Mouse (Mus musculus) C2C12 (cell line): ENCODE measurements around the gene Mrnip. TPM values are rescaled to one million over a fixed set of nuclear protein-coding genes. Genes with fewer than 3 reads are reported as not detected.

Source experiments
- H3K27me3 ChIP-seq: one replicate; pipeline ENCODE4 v1.6.1; 2011; ENCODE audit not compliant: control insufficient read depth, insufficient read depth, insufficient read length
- H3K36me3 ChIP-seq: one replicate; pipeline ENCODE4 v1.6.1; 2011; ENCODE audit not compliant: control insufficient read depth, insufficient read depth
- H3K4me3 ChIP-seq: one replicate; pipeline ENCODE4 v1.5.1; 2011; ENCODE audit warnings: mild to moderate bottlenecking, control low read depth; ENCODE audit not compliant: poor library complexity, insufficient read depth, severe bottlenecking
- H3K79me2 ChIP-seq: one replicate; pipeline ENCODE4 v1.6.1; 2011; ENCODE audit not compliant: control insufficient read depth, insufficient read depth
- H3K79me3 ChIP-seq: one replicate; pipeline ENCODE4 v1.6.1; 2011; ENCODE audit warnings: low read depth, control low read depth
- H3ac ChIP-seq: one replicate; pipeline ENCODE3; 2011; ENCODE audit warnings: low read depth; ENCODE audit not compliant: control insufficient read depth, insufficient read length
- CEBPB ChIP-seq: IDR thresholded peaks from one replicate; pipeline ENCODE4 v1.6.1; 2011; ENCODE audit warnings: low read depth, mild to moderate bottlenecking, control low read depth, moderate library complexity
- CTCF ChIP-seq: IDR thresholded peaks from one replicate; pipeline ENCODE4 v1.5.1; 2011; ENCODE audit not compliant: control insufficient read depth, insufficient read depth, insufficient read length
- FOSL1 ChIP-seq: IDR thresholded peaks from one replicate; pipeline ENCODE4 v1.8.0; 2011; ENCODE audit warnings: mild to moderate bottlenecking, low read length; ENCODE audit not compliant: poor library complexity, insufficient read depth, severe bottlenecking
- MAX ChIP-seq: IDR thresholded peaks from one replicate; pipeline ENCODE4 v1.6.1; 2011; ENCODE audit warnings: mild to moderate bottlenecking, control low read depth
- MYOD1 ChIP-seq: IDR thresholded peaks from one replicate; pipeline ENCODE4 v1.6.1; 2011; ENCODE audit warnings: low read depth; ENCODE audit not compliant: control insufficient read depth, insufficient read length
- MYOG ChIP-seq: IDR thresholded peaks from one replicate; pipeline ENCODE4 v1.6.1; 2011; ENCODE audit not compliant: control insufficient read depth, insufficient read length; ENCODE audit errors: extremely low read depth
- USF1 ChIP-seq: IDR thresholded peaks from one replicate; pipeline ENCODE4 v1.6.1; 2011; ENCODE audit warnings: low read depth, mild to moderate bottlenecking, control low read depth, moderate library complexity
- microRNA-seq: library from miRNA; unstranded; fragments of <30 nt; microRNA quantifications from one replicate; pipeline ENCODE4, GENCODE M21; 2019; ENCODE audit warnings: borderline microRNAs expressed
- polyA plus RNA-seq: library from polyadenylated mRNA; unstranded; fragments of >200 nt; fragmentation: generic; extraction: Trizol; gene quantifications from one replicate; pipeline ENCODE4 v1.2.1, GENCODE M21; 2012; ENCODE audit warnings: missing spikeins

The Mrnip gene
- polyA plus RNA-seq, 1 experiment: 4.7 TPM

DNA sequence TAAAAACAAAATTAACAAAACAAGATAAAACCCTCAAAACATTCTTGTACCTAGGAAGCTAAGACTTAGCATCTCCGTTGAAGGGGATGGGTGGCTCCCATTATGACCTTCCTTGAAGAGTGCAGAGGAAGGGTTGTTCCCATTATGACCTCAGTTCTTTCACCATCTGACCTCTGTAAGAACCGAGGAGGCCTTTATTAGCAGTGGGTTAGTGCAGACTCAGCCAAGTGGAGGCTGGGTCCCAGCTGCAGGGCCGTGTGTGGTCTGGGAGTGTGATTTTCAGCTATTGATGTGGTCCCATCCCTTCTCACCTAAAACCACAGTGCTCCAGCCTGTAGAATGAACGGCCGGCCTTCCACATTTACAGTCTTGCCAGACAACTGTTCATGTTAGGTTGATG, 71.0 kb downstream of the Mrnip start:
- Histone ChIP-seq H3K79me2 (no peaks in the 10 kb centered on the region), H3K36me3 (no peaks in the 10 kb centered on the region), H3K27me3 (no peaks in the 10 kb centered on the region), H3K79me3 (no peaks in the 10 kb centered on the region), H3ac (no peak overlapping the region), H3K4me3 (no peak overlapping the region)
- no peak for TF ChIP-seq MYOG
- no peak for TF ChIP-seq CTCF
- no peak for TF ChIP-seq MYOD1
- TF ChIP-seq MAX: no peak
- TF ChIP-seq USF1: no peak
- TF ChIP-seq FOSL1: no peak
- TF ChIP-seq CEBPB: no peak

DNA sequence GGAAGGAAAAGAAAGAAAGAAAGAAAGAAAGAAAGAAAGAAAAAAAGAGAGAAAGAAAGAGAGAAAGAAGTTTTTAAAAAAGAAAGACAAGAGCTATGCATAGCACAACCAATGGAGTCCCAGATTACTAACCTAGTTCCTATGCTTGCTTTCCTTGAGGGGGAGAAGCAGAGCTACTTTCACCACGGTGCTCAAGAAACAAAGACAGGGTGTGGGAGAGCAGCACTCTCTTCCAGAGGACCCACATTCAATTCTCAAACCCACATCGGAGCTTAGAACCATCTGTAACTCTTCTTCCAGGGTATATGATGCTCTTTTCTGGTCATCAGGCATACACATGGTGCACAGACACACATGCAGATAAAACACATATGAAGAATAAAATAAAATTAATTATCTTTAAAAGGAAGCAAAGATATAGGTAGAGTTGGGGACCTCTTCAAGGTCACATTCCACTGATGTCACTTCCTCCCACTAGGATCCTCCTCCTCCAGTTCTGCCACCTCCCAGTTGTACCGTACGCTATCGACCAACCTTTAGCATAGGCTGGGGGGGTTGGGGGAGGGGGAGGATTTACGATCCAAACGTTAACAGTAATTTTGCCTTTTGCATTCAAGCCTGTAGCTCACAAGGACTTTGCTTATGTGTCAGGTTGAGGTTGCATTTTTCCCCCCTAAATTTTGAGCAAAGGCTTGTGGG, 74.4 kb downstream of the Mrnip start:
- Histone ChIP-seq H3K27me3 (no peaks in the 10 kb centered on the region), H3K4me3 (no peak overlapping the region)
- TF ChIP-seq FOSL1: no peak
- no peak for TF ChIP-seq MYOG
- no peak for TF ChIP-seq CTCF
- no peak for TF ChIP-seq MAX
- no peak for TF ChIP-seq MYOD1
- TF ChIP-seq CEBPB: no peak
- TF ChIP-seq USF1: no peak

More for the DNA sequence above, 74.4 kb downstream of the Mrnip start:
- Histone ChIP-seq H3K79me3 (no peaks in the 10 kb centered on the region), H3K79me2 (no peaks in the 10 kb centered on the region), H3ac (no peak overlapping the region), H3K36me3 (no peaks in the 10 kb centered on the region)

Small RNA genes within 50 kb of the gene (microRNA-seq; reads per million reads assigned to microRNA genes)
- not detected for gene Mir6919

Other genes starting within 250 kb of the Mrnip start
- not detected for gene Rnf130, start 149.1 kb upstream of the Mrnip start, polyA plus RNA-seq
- 26.4 TPM for gene Tbc1d9b, start 43.0 kb upstream of the Mrnip start, polyA plus RNA-seq
- gene Sqstm1, start 36.4 kb downstream of the Mrnip start, polyA plus RNA-seq: 660 TPM
- 139 TPM for gene Mgat4b, start 36.4 kb downstream of the Mrnip start, polyA plus RNA-seq
- gene Ltc4s, start 64.2 kb downstream of the Mrnip start, polyA plus RNA-seq: 1.3 TPM
- gene Maml1, start 117.9 kb downstream of the Mrnip start, polyA plus RNA-seq: 14.8 TPM
- gene Canx, start 151.2 kb downstream of the Mrnip start, polyA plus RNA-seq: 144 TPM
- gene Cby3, start 180.0 kb downstream of the Mrnip start, polyA plus RNA-seq: not detected
- gene Hnrnph1, start 202.5 kb downstream of the Mrnip start, polyA plus RNA-seq: 112 TPM